Mouse (Mus musculus) left cerebral cortex, adult 9 months (tissue): ENCODE results near the gene Zfand6.

Experiments used
- DNase-seq, 2 experiments: peaks; one replicate each; pipeline ENCODE4 v3.0.0; 2022; ENCODE audit warnings: low spot score in 2 of 2

The Zfand6 gene

GRCm38 (mm10) chr7:84594087-84594916 lies 95.5 kb downstream of the Zfand6 start:
- DNase-seq = peak in 1 of 2 experiments; percentile 55

GRCm38 (mm10) chr7:84591347-84591746 lies 98.4 kb downstream of the Zfand6 start:
- no peak for DNase-seq

GRCm38 (mm10) chr7:84590622-84591021 lies 99.1 kb downstream of the Zfand6 start:
- no peak for DNase-seq

- DNase-seq = no peak
These were observed 102.5 kb downstream of the Zfand6 start for GRCm38 (mm10) chr7:84587101-84587783.

GRCm38 (mm10) chr7:84586360-84587100 lies 103.2 kb downstream of the Zfand6 start:
- DNase-seq = no peak

- no peak for DNase-seq
These were observed 104.7 kb downstream of the Zfand6 start for GRCm38 (mm10) chr7:84585086-84585485.

- DNase-seq = peak in 1 of 2 experiments; percentile 38
These were observed 110.0 kb downstream of the Zfand6 start for GRCm38 (mm10) chr7:84579769-84580168.

GRCm38 (mm10) chr7:84578841-84579240 lies 110.9 kb downstream of the Zfand6 start:
- peak; percentile 31 to 54 for DNase-seq

- no peak for DNase-seq
These were observed 112.7 kb downstream of the Zfand6 start for GRCm38 (mm10) chr7:84577034-84577433.

- DNase-seq = no peak
These were observed 123.6 kb downstream of the Zfand6 start for GRCm38 (mm10) chr7:84566200-84566599.

DNA sequence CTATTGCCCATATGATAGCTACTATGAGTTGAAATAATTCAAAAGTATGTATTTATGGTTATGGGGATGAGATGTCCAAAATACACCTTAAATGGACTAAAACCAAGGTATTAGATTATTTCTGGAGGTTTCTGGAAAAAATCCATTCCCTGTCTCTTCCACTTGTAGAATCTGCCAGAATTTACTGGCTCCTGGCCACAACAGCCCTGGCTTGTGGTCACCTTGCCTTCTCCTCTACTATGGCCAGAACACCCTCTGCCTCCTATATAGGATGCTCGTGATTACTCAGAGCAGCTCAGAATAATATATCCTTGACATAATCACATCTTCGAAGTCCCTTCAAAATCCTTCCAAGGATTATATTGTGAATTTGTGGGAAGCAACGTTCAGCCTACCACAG lies 125.5 kb downstream of the Zfand6 start:
- DNase-seq = no peak
